Mouse (Mus musculus): ENCODE measurements at regions not wholly inside any gene's neighbourhood (a gene's known extent, or its start where the extent isn't known, plus 50 kb on each side); places are given as distances from the start of the nearest gene placed in this dataset.

DNA sequence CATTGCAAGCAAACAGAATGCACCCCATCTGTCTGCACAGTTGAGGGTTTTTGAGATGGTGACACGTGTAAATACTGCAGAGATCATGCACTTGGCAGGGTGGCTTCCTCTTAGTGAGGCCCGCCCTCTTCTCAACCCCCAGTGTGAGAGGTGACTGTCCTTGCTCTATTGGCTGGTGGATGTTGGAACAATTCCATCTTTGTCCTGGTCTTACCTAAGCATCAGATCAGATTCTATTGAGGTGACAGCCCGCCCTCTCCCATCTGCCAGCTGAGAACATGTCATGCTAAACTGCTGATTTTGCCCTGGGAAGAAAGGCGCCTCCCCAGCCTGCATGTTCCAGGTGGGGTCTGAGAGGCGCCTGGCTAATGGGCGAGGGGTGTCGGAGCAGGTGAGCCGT, 646.4 kb upstream of the 3110018I06Rik start:
- peaks cover 34% of the 10 kb centered on the region for H3K4me1 ChIP-seq
- WGBS: 42% methylated on average over 8 of the region's 8 CpGs
- no peaks in the 10 kb centered on the region for H3K27me3 ChIP-seq
- H3K4me3 ChIP-seq (replicated peaks): no peak overlapping the region
- H3K36me3 ChIP-seq (replicated peaks): no peaks in the 10 kb centered on the region
- no peaks in the 10 kb centered on the region for H3K9me3 ChIP-seq
- peak overlapping the region; percentile 65; the same call in 1 of the 2 replicates for H3K27ac ChIP-seq
- H3K9ac ChIP-seq: no peak overlapping the region
- ATAC-seq (ENCODE audit: low FRiP score): peak; percentile 57
- H3K4me2 ChIP-seq: no peak overlapping the region

DNA sequence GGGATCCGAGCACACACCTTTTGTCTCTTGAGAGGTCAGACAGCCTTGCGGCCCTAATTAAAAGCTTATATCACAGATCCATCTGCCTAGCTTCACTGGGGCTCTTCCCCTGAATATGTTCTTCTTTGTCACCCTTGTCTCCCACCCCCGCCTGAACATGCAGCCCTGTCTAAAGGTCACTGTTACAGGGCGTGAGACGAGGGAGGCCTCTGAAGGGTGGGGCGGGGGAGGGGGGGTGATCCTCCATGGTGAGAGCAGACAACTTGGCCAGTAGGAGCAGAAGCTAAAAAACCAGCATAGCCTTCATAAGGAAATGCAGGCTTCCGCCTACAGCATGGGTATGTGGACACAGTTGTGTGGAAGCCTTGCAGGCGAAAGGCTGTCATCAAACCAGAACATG, 646.0 kb upstream of the 3110018I06Rik start:
- Histone ChIP-seq H3K4me3 (replicated peaks) (no peak overlapping the region), H3K27ac (peak overlapping the region; percentile 65), H3K4me1 (peaks cover 34% of the 10 kb centered on the region), H3K9me3 (no peaks in the 10 kb centered on the region), H3K9ac (no peak overlapping the region), H3K36me3 (replicated peaks) (no peaks in the 10 kb centered on the region), H3K27me3 (no peaks in the 10 kb centered on the region), H3K4me2 (no peak overlapping the region)
- 0 out of 2 replicates have a peak, but pooled peaks have one; percentile 4 for ATAC-seq (ENCODE audit: low FRiP score)
- WGBS: 45% methylated on average over 8 of the region's 8 CpGs

GRCm38 (mm10) chr12:106851666-106852065, 636.8 kb upstream of the 3110018I06Rik start:
- Histone ChIP-seq H3K36me3 (replicated peaks) (no peaks in the 10 kb centered on the region), H3K9ac (no peak overlapping the region), H3K9me3 (no peaks in the 10 kb centered on the region), H3K4me2 (no peak overlapping the region), H3K27me3 (no peaks in the 10 kb centered on the region), H3K4me1 (peaks cover 9% of the 10 kb centered on the region), H3K4me3 (replicated peaks) (no peak overlapping the region), H3K27ac (no peak overlapping the region)
- 72% methylated on average over 4 of the region's 4 CpGs for WGBS
- ATAC-seq (ENCODE audit: low FRiP score): no peak

DNA sequence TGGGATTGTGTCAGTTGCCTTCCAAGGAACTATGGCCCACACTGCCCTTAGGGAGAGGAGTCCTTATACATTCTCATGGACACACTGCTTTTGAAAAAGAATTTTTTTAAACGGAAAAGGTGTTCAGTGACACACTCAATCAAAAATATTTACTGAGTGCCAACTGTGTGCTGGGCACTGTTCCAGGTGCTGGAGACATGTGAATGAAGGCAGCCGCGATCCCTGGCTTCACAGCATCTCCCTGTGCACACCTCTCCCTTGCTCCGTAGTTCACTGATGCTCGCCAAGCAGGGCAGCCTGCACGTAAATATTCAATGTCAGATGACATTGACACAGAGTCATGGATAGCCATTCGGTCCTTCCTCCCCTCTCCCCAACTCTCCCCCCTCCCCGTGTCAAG, 635.7 kb upstream of the 3110018I06Rik start:
- no peaks in the 10 kb centered on the region for H3K36me3 ChIP-seq (replicated peaks)
- no peak overlapping the region for H3K4me3 ChIP-seq (replicated peaks)
- no peak for ATAC-seq (ENCODE audit: low FRiP score)
- 85% methylated on average over 8 of the region's 8 CpGs for WGBS
- no peaks in the 10 kb centered on the region for H3K9me3 ChIP-seq
- no peaks in the 10 kb centered on the region for H3K27me3 ChIP-seq
- no peak overlapping the region for H3K9ac ChIP-seq
- H3K27ac ChIP-seq: no peak overlapping the region
- H3K4me2 ChIP-seq: no peak overlapping the region
- H3K4me1 ChIP-seq: peaks cover 9% of the 10 kb centered on the region

GRCm38 (mm10) chr12:106853711-106854240, 634.7 kb upstream of the 3110018I06Rik start:
- H3K4me2 ChIP-seq: no peak overlapping the region
- ATAC-seq (ENCODE audit: low FRiP score): no peak
- no peak overlapping the region for H3K4me3 ChIP-seq (replicated peaks)
- H3K9me3 ChIP-seq: no peaks in the 10 kb centered on the region
- no peak overlapping the region for H3K27ac ChIP-seq
- no peaks in the 10 kb centered on the region for H3K27me3 ChIP-seq
- H3K36me3 ChIP-seq (replicated peaks): no peaks in the 10 kb centered on the region
- WGBS: 49% methylated on average over 11 of the region's 11 CpGs
- no peak overlapping the region for H3K9ac ChIP-seq
- H3K4me1 ChIP-seq: peaks cover 4% of the 10 kb centered on the region

DNA sequence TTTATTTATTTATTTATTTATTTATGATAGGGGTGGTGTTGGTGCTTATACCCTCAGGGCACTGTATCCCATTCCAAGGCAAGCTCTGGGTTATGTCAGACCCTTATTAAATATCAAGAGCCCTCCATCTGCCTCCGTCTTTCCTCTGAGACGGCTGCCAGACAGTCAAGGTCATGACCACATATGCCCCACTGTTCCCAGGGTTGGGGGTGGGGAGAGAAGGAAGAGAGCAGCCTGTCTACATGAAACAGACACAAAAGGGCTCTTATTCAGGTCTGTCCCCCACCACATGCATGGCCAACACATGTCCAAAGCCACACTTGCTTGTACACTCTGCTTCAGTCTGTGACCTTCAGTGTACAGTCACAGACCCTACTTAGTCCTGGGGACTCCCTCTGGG, 632.9 kb upstream of the 3110018I06Rik start:
- no peaks in the 10 kb centered on the region for H3K9me3 ChIP-seq
- no peak for ATAC-seq (ENCODE audit: low FRiP score)
- no peaks in the 10 kb centered on the region for H3K27me3 ChIP-seq
- H3K4me3 ChIP-seq (replicated peaks): no peak overlapping the region
- H3K36me3 ChIP-seq (replicated peaks): no peaks in the 10 kb centered on the region
- peaks cover 4% of the 10 kb centered on the region for H3K4me1 ChIP-seq
- H3K4me2 ChIP-seq: no peak overlapping the region
- WGBS: 70% methylated on average over 2 of the region's 2 CpGs
- no peak overlapping the region for H3K9ac ChIP-seq
- no peak overlapping the region for H3K27ac ChIP-seq

GRCm38 (mm10) chr12:106861638-106862037, 626.8 kb upstream of the 3110018I06Rik start:
- no peaks in the 10 kb centered on the region for H3K9me3 ChIP-seq
- no peak overlapping the region for H3K4me3 ChIP-seq (replicated peaks)
- H3K36me3 ChIP-seq (replicated peaks): no peaks in the 10 kb centered on the region
- H3K9ac ChIP-seq: no peak overlapping the region
- no peaks in the 10 kb centered on the region for H3K4me1 ChIP-seq
- H3K27me3 ChIP-seq: no peaks in the 10 kb centered on the region
- 96% methylated on average over 5 of the region's 5 CpGs for WGBS
- no peak overlapping the region for H3K27ac ChIP-seq
- H3K4me2 ChIP-seq: no peak overlapping the region
- ATAC-seq (ENCODE audit: low FRiP score): no peak

DNA sequence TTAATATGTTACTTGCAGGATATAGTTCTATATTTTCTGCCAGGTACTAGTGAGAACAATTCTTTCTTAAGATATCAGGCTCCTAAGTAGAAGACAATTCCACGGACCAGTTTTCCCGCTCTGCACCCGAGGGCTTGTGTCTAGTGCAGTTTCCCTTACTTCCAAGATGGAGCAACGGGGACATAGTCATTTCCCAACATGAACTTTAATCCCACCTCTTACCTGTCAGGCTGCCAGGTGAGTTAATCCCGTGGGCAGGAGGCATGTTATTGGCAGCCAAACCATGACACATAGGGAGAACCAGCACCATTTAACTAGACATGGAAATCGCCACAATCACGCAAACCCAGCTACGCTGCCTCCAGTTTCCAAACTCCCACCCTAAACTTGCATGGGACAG, 624.4 kb upstream of the 3110018I06Rik start:
- Histone ChIP-seq H3K4me2 (no peak overlapping the region), H3K9me3 (no peaks in the 10 kb centered on the region), H3K27me3 (no peaks in the 10 kb centered on the region), H3K27ac (no peak overlapping the region), H3K4me3 (replicated peaks) (no peak overlapping the region), H3K9ac (no peak overlapping the region), H3K4me1 (no peaks in the 10 kb centered on the region), H3K36me3 (replicated peaks) (no peaks in the 10 kb centered on the region)
- ATAC-seq (ENCODE audit: low FRiP score): no peak
- 96% methylated on average over 8 of the region's 8 CpGs for WGBS

DNA sequence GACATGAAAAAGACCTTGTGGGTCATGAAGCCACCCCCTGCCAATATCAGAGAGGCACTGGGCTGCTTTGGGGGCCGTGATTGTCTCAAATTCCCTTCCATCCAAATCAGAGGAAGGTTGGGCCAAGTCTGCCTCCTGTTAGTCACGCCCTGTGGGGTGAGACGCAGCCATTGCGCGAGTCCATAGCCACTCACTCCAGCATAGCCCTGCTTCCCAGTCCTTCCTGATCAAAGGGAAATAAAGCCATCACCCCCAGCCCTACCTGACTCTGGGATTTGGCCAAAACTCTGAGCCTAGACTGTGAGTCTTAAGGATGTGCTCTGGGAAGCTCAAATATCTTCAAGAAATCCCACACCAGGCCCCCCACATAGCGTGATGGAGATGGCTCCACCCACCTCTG, 620.4 kb upstream of the 3110018I06Rik start:
- H3K9ac ChIP-seq: no peak overlapping the region
- 74% methylated on average over 6 of the region's 6 CpGs for WGBS

DNA sequence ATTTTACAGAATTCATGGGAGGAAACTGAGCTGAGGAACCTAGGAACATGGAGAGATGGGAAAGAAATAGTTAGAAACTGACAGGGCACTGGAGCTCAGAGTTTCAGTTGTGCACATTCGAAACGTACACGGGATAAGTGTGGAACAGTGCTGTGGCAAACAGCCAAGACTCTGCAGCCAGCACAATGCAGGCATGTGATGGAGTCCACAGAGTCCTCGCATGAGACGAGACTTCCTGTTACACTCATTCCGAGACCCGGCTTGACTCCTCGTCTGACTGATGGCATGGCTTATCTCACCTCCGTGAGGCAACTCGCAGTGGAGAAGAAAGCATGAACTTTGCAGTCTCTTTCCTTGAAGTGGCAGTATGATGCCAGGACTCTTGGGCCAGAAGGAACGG, 617.0 kb upstream of the 3110018I06Rik start:
- Histone ChIP-seq H3K36me3 (replicated peaks) (no peaks in the 10 kb centered on the region), H3K9ac (no peak overlapping the region), H3K4me2 (no peak overlapping the region)

More for the DNA sequence above, 620.4 kb upstream of the 3110018I06Rik start:
- no peak overlapping the region for H3K4me3 ChIP-seq (replicated peaks)
- H3K4me1 ChIP-seq: no peaks in the 10 kb centered on the region
- H3K4me2 ChIP-seq: no peak overlapping the region
- H3K9me3 ChIP-seq: no peaks in the 10 kb centered on the region
- H3K27ac ChIP-seq: no peak overlapping the region
- no peak for ATAC-seq (ENCODE audit: low FRiP score)
- H3K27me3 ChIP-seq: no peaks in the 10 kb centered on the region
- no peaks in the 10 kb centered on the region for H3K36me3 ChIP-seq (replicated peaks)

GRCm38 (mm10) chr12:106872966-106873730, 615.3 kb upstream of the 3110018I06Rik start:
- ATAC-seq (ENCODE audit: low FRiP score): no peak
- H3K9ac ChIP-seq: no peak overlapping the region
- no peak overlapping the region for H3K4me3 ChIP-seq (replicated peaks)
- H3K27ac ChIP-seq: no peak overlapping the region
- no peaks in the 10 kb centered on the region for H3K36me3 ChIP-seq (replicated peaks)
- 91% methylated on average over 11 of the region's 11 CpGs for WGBS
- no peaks in the 10 kb centered on the region for H3K9me3 ChIP-seq
- no peak overlapping the region for H3K4me2 ChIP-seq
- H3K27me3 ChIP-seq: no peaks in the 10 kb centered on the region
- H3K4me1 ChIP-seq: no peaks in the 10 kb centered on the region

More for the DNA sequence above, 617.0 kb upstream of the 3110018I06Rik start:
- Histone ChIP-seq H3K4me3 (replicated peaks) (no peak overlapping the region), H3K4me1 (no peaks in the 10 kb centered on the region), H3K9me3 (no peaks in the 10 kb centered on the region), H3K27ac (no peak overlapping the region), H3K27me3 (no peaks in the 10 kb centered on the region)
- WGBS: 88% methylated on average over 11 of the region's 11 CpGs
- ATAC-seq (ENCODE audit: low FRiP score): no peak

DNA sequence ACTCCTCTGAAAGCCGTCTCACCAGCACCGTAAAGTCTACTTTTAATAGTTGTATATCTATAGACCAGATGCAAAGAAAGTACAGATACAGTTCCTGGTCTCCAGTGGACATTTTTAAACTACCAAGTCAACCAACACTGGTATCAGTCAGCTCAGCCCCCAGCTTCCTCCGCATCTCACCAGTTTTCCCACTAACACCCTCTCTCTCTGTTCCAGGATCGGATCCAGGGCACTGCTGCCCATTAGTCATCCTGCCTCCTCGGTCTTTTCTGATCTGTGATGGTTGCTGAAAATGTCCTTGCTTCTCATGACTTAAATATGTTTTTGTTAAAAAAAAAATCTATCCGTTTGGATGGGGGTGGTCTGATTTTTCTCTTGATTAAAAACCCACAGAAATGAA, 598.1 kb upstream of the 3110018I06Rik start:
- no peak for ATAC-seq (ENCODE audit: low FRiP score)
- no peaks in the 10 kb centered on the region for H3K4me1 ChIP-seq
- H3K4me3 ChIP-seq (replicated peaks): no peak overlapping the region
- H3K9ac ChIP-seq: no peak overlapping the region
- H3K36me3 ChIP-seq (replicated peaks): no peaks in the 10 kb centered on the region
- no peaks in the 10 kb centered on the region for H3K9me3 ChIP-seq
- no peaks in the 10 kb centered on the region for H3K27me3 ChIP-seq
- H3K4me2 ChIP-seq: no peak overlapping the region
- H3K27ac ChIP-seq: no peak overlapping the region
- WGBS: 85% methylated on average over 6 of the region's 6 CpGs

DNA sequence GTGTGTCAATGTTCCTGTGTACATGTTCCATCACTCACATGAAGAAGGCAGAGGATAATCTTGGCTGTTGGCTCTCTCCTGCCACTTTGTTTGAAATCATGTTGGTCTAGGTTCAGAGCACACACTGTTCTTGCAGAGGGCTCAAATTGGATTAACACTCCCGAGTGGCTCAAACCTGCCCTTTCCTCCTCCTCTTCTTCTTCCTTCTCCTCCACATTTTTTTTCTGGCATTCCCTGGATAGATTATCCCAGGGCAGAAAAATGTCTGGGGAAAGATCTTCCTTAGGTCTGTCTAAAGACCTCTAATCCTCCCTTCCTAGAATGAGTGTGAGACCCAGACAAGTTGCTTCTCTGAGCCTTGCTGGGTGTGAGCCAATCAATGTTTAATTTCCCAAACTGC, 594.4 kb upstream of the 3110018I06Rik start:
- Histone ChIP-seq H3K36me3 (replicated peaks) (no peaks in the 10 kb centered on the region), H3K27ac (no peak overlapping the region), H3K27me3 (no peaks in the 10 kb centered on the region), H3K4me2 (no peak overlapping the region), H3K9me3 (no peaks in the 10 kb centered on the region), H3K4me1 (no peaks in the 10 kb centered on the region), H3K9ac (no peak overlapping the region), H3K4me3 (replicated peaks) (no peak overlapping the region)
- WGBS: 27% methylated on average over 1 of the region's 1 CpGs
- no peak for ATAC-seq (ENCODE audit: low FRiP score)

Data from forebrain, embryonic 12.5 days (tissue).